Mouse (Mus musculus) c-Kit-negative CD71-positive TER-119-positive erythroid progenitor cells, embryonic 14.5 days (primary cell): ENCODE measurements around the gene Oxsr1.

Experiments
- DNase-seq: peaks from one replicate; pipeline ENCODE4 v3.0.0-alpha.2; 2013; ENCODE audit warnings: low read depth, low spot score

Gene Oxsr1

DNA sequence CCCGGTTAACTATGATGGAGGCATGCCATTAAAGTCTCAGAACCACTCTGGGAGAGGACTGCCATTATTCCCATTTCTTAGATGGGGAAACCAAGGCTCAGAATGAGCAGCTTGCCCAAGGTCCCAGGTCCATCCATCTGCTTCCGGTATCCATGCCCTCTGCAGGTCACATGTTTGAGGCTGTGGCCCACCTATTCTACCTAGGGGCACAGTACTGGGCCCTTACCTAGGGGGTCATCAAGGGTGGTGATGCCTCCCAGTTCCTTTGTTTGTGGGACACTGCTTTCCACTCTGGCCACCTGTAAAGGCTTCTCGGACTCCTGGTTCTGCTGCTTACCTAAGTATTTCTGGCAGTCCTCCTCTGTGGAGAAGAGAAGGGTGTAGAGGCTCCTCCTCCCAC is 16.1 kb upstream of the Oxsr1 start:
- DNase-seq, result no peak

DNA sequence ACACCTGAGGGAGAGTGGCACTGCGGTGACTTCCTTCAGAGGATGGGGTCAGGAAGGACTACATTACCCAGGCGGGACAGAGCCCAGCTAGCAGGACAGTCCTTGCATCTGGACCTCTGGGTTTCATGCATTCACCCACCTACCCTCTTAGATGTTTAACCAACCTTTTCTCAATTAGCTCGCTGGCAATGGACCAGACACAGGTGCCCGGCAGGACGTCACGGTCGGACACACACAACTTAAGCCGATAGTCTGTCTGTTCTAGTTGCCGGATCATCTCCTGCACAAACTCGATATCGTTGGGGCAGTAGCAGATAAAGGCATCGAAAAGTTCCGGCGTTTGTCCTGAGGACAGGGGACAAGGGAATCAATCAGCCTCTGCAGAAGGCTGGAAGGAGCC is 15.6 kb upstream of the Oxsr1 start:
- DNase-seq, result no peak

GRCm38 (mm10) chr9:119335571-119335970 is 13.3 kb upstream of the Oxsr1 start:
- no peak for DNase-seq

- no peak for DNase-seq
Observed at GRCm38 (mm10) chr9:119334834-119335233, 12.6 kb upstream of the Oxsr1 start.

DNA sequence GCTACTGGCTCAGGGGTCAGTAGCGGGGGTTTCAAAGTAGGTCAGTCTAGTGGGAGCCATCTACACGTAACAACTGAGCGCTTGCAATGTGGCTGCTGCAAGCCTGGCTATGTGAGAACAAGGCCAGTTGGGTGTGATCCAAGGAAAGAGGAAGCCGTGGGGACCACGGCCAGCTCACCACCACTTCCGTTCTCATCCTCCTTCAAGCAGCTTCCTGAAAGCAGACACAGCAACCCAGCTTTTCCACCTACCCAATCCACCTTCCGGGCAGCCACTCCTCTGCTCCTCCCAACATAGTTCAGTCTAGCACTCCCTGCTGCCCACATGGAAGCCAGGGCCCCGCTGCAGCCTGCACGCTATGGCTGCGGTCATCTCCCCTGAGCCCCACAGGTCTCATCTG is 12.1 kb upstream of the Oxsr1 start:
- DNase-seq, result no peak

DNA sequence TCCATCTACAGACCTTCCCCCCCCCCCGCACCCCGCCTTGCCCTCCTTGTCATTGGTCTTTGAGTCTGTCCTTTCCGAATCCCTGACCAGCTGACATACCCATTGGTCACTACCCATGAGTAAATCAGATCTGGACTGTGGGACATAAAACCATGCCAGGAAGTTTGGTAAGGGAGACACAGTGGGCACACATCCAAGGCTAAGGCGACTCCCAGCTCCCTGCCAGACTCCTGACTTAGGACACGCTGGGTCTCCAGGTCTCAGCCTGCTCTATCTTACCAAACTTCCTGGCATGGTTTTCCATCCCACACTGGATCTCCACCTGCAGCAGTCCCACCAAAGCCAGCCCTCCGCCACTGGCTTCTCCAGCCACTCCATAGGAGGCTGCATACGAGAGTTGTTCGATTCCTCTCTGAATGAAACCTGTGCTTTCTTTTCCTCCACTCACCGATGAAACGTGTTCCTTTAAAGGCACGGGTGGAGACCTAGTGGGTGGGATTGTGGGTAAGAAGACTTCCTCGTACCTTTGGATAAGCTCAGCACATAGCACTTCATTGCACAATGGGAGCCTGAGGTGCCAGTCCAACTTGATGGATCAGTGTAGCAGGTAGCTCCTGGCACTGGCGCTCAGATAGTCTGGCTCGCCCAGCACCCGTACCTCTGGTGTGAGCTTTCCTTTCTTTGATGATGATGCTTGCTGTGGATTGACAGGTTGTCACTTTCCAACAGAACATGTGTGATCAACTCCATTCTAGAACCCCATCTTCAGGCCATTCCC is 8.1 kb upstream of the Oxsr1 start:
- no peak for DNase-seq

DNA sequence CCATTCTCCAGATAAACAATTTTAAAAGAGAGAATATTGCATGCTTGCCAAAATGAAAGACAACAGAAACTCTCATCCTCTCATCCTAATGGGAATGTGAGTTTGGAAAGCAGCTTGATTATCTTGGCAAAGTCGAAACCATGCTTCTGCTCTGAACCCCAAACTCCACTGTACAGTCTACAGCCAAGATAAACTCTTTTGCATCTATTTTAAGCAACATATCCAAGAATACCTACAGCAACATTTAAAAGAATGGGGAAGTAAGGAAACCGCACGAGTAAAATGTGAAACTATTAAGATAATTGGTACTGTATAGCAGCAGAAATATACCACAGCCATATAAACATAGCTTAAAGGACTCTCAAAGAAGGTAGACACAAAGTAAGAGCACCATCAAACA is 6.3 kb upstream of the Oxsr1 start:
- DNase-seq, result no peak

GRCm38 (mm10) chr9:119324130-119324529 is 1.9 kb upstream of the Oxsr1 start:
- DNase-seq, result no peak

DNA sequence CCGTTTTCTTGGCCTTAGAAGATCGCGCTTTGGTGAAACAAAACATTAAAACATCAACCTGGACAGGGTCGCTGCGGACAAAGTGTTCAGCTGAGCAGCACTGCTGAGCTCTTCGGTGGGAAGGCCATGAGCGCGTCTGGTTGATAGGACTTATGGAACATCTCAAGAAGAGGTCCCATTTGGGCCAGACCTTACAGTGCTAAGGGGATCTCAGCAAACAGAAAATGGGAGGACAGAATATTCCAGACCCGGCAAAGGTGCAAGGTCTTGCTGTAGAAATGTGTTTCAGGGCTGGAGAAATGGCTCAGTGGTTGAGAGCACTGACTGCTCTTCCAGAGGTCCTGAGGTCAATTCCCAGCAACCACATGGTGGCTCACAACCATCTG is 1.0 kb upstream of the Oxsr1 start:
- DNase-seq, result no peak

DNA sequence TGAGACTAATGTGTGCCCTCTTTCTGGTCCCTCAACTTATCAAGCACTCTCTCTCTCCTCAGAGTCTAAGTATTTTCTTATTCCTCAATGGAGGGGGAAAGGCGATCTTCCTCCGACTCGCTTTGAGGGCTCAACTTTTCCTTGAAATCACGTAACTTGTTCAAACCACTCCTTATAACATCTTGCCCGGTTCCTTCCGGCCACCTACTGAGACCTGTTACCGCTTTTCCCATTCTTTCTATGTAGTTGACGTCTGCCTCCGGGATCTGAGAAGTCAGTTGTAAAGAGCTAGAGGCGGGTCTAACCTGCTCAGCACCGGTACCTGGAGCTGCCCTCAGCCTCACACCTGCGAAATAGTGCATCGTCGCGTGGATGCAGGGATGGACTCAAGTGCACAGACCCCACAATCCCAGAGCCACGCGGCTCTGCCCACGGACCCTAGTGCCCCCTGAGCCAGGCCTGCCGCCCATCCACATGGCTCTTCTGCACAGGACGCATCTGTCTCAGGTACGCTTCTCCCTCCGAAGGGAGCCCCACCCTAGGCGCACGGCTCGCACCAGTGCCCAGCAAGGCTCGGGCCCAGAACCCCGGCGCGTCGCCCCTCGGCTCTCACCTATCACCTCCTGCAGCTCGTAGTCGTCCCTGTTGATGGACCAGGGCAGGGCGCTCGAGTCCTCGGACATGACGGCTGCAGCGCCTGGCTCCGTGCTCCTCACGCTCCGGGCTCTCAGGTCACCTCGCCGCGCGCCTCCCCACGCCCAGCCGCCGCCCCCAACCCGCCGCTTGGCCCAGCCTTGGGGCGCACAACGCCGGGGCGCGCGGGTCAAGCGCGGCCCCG is 616 bp downstream of the Oxsr1 start:
- DNase-seq, result no peak

GRCm38 (mm10) chr9:119320946-119321345 is 1.3 kb downstream of the Oxsr1 start:
- DNase-seq, result no peak

GRCm38 (mm10) chr9:119320446-119320845 is 1.8 kb downstream of the Oxsr1 start:
- no peak for DNase-seq

GRCm38 (mm10) chr9:119318891-119319290 is 3.3 kb downstream of the Oxsr1 start:
- DNase-seq, result no peak

DNA sequence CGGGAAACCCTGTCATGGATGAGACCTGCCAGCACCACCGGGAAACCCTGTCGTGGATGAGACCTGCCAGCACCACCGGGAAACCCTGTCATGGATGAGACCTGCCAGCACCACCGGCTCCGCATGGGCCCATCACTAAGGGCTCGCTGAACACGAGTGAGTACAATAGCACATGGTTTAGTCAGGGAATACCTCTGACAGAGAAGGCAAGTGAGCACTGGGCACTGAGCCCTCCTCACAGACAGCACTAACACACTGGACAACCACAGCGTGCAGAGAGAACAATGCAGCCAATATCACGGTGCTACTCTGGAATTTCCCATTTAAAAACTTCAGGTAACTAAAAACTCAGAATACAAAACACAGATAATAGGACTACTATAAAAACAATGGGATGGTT is 9.1 kb downstream of the Oxsr1 start:
- DNase-seq, result no peak

DNA sequence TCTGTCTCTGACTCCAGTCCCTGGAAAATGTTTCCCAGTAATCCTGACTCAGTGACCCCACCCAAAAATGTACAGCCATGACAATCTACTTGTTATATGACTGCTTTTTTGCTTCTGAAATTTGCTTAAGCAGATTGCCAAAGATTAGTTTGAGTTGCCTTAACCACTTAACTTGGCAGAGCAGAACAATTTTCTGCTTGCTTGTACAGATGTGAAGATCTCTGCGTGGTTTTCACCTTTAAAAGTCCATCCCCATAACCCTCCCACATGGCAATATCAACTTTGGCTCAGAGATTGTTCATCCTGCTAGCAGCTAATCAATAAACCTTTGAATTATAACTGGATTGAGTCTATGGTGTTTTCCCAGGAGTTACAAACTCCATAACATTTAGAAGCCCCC is 13.2 kb downstream of the Oxsr1 start:
- DNase-seq, result no peak

- no peak for DNase-seq
Observed at GRCm38 (mm10) chr9:119305863-119306262, 16.4 kb downstream of the Oxsr1 start.

GRCm38 (mm10) chr9:119298563-119298962 is 23.7 kb downstream of the Oxsr1 start:
- DNase-seq, result no peak

DNA sequence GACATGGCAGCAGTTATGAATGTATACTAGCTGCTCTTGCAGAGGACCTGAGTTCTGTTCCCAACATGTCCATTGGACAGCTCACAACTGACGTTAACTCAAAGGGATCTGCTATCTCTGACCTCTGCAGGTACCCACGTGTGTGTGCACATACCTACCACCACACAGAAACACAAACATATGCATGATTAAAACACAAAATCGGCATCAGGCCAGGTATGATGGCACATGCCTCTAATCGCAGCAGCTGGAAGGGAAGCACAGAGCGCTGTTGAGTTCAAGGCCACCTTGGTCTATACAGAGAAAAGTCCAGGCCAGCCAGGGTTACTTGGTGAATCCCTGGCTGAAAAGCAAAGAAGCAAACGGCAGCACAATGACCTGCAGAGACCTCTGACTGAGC is 24.5 kb downstream of the Oxsr1 start:
- DNase-seq, result no peak

DNA sequence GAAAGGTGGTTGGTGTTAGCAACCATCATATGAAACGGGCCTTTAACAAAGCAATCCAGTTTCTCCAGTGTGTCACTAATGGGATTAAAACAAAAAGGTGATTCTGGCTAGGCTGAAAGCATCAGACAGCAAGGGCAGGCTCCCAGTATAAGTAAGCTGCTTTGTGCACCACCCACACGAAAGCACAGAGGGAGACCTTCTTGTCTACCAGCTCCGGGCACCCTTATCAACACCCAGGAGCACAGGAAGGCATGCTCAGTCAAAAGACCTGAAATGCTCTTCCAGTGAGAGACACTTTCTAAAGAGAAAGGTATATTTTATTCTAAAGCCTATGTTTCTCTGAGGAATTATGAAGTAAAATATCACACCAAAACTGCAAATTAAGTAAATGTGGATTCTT is 31.4 kb downstream of the Oxsr1 start:
- DNase-seq, result no peak

DNA sequence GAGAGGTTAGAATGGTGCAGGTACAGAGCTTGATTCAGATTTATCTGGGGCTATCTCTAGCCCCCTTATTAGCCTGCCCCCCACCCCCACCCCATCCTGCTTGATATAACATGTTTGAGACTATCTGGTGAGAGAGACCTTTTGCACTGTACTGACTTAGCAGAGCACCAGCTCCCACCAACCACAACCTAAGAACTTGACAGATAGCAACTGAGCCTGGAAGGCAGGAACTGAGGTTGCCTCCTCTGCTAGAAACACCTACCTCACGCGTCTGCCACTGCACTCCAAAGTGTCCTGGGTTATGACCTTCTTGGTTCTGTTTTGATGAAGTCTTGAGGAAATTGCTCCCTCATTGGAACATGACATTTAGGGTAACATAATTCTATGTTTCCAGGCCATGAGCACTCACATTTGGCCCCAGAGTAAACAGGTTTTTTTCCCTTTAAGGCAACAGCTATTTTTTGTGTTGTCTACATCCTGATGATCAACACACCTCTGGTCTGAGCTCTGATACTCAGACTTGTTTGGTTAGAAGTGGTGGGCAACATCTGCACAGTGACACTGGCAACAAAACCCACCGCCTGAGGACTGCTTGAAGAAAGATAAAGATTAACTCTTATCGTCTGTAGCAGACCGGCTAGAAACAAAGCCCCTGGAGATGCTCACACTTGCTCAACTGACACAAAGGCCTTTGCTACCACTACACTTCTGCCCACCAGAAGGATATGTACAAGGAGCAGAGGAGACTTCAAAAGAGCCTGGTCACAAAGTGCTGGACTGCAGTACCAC is 41.1 kb downstream of the Oxsr1 start:
- no peak for DNase-seq

DNA sequence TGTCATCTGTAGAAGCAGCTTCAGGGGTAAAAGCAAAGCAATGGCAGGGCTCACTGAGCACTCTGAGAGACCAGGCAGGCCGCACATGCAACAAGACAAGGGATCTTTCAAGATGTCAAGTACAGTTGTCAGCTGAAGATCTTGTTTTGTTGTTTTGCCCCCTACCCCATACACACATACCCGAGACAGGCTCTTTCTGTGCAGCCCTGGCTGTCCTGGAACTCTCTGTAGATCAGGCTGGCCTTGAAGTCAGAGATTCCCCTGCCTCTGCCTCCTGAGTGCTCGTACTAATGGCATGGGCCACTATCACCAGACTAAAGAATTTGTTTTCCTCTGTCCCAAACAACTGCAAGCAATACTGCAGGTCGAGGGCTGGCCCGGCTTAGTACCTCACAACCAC is 44.2 kb downstream of the Oxsr1 start:
- DNase-seq, result no peak

DNA sequence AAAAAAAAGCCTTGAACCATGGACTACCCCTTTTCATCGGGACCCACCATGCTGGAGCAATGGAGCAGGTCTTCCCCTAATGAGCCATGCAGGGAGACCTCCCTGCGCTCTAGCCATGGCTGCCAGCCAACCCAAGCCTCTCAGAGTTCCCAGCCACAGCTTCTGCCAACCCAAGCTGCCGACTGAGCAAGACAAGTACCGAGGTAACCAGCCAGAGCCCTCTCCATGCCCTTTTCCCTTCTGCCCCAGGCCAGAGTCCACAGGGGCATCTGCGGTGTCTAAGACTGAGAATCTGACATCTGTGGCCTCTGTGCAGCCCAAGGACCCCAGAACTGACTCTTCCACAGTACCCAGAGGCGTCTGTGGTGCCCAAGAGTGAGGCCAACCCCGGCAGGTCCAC is 45.9 kb downstream of the Oxsr1 start:
- no peak for DNase-seq
